Mouse (Mus musculus): Measurements from ENCODE around the gene Zfp365.

The Zfp365 gene

GRCm38 (mm10) chr10:67903387-67903786 lies 9.1 kb downstream of the Zfp365 start:
- no peak for DNase-seq (ENCODE audit: low spot score)

GRCm38 (mm10) chr10:67901179-67901578 lies 11.3 kb downstream of the Zfp365 start:
- DNase-seq (ENCODE audit: low spot score) = no peak

GRCm38 (mm10) chr10:67898949-67899675 lies 13.3 kb downstream of the Zfp365 start:
- no peak for DNase-seq (ENCODE audit: low spot score)

GRCm38 (mm10) chr10:67898355-67898935 lies 14.0 kb downstream of the Zfp365 start:
- no peak for DNase-seq (ENCODE audit: low spot score)

- DNase-seq (ENCODE audit: low spot score) = no peak
Observed at GRCm38 (mm10) chr10:67897281-67897680, 15.2 kb downstream of the Zfp365 start.

GRCm38 (mm10) chr10:67894683-67895082 lies 17.8 kb downstream of the Zfp365 start:
- DNase-seq (ENCODE audit: low spot score) = no peak

- no peak for DNase-seq (ENCODE audit: low spot score)
Observed at GRCm38 (mm10) chr10:67894059-67894458, 18.4 kb downstream of the Zfp365 start.

GRCm38 (mm10) chr10:67893226-67893625 lies 19.2 kb downstream of the Zfp365 start:
- no peak for DNase-seq (ENCODE audit: low spot score)

- DNase-seq (ENCODE audit: low spot score) = no peak
Observed at GRCm38 (mm10) chr10:67891126-67891525, 21.3 kb downstream of the Zfp365 start.

- no peak for DNase-seq (ENCODE audit: low spot score)
Observed at GRCm38 (mm10) chr10:67887971-67888370, 24.5 kb downstream of the Zfp365 start.

- DNase-seq (ENCODE audit: low spot score) = no peak
Observed at GRCm38 (mm10) chr10:67880692-67881091, 31.8 kb downstream of the Zfp365 start.

GRCm38 (mm10) chr10:67871811-67872210 lies 40.7 kb downstream of the Zfp365 start:
- peak; percentile 70 for DNase-seq (ENCODE audit: low spot score)

- DNase-seq (ENCODE audit: low spot score) = no peak
Observed at GRCm38 (mm10) chr10:67868234-67868633, 44.2 kb downstream of the Zfp365 start.

- DNase-seq (ENCODE audit: low spot score) = no peak
Observed at GRCm38 (mm10) chr10:67865841-67866240, 46.6 kb downstream of the Zfp365 start.

- DNase-seq (ENCODE audit: low spot score) = no peak
Observed at GRCm38 (mm10) chr10:67865063-67865462, 47.4 kb downstream of the Zfp365 start.

- peak; percentile 16 for DNase-seq (ENCODE audit: low spot score)
Observed at GRCm38 (mm10) chr10:67862331-67862730, 50.1 kb downstream of the Zfp365 start.

GRCm38 (mm10) chr10:67858878-67859277 lies 53.6 kb downstream of the Zfp365 start:
- peak; percentile 65 for DNase-seq (ENCODE audit: low spot score)

- no peak for DNase-seq (ENCODE audit: low spot score)
Observed at GRCm38 (mm10) chr10:67857561-67857906, 54.9 kb downstream of the Zfp365 start.

- no peak for DNase-seq (ENCODE audit: low spot score)
Observed at GRCm38 (mm10) chr10:67856791-67857560, 55.5 kb downstream of the Zfp365 start.

GRCm38 (mm10) chr10:67855760-67856159 lies 56.7 kb downstream of the Zfp365 start:
- no peak for DNase-seq (ENCODE audit: low spot score)

GRCm38 (mm10) chr10:67852411-67852810 lies 60.1 kb downstream of the Zfp365 start:
- DNase-seq (ENCODE audit: low spot score) = no peak

- DNase-seq (ENCODE audit: low spot score) = no peak
Observed at GRCm38 (mm10) chr10:67851079-67851478, 61.4 kb downstream of the Zfp365 start.

- DNase-seq (ENCODE audit: low spot score) = no peak
Observed at GRCm38 (mm10) chr10:67846016-67846650, 66.3 kb downstream of the Zfp365 start.
